Mouse (Mus musculus) frontal cortex, postnatal 36 days (tissue): ENCODE measurements around the gene Gm21083.
"Not testable (repeated sequence)": the region's sequence is repeated elsewhere in the genome, so short reads cannot be mapped to it uniquely, and the experiment has no call there.

Experiments used
- DNase-seq, 2 experiments: peaks; one replicate each; pipeline ENCODE4 v3.0.0; 2022; ENCODE audit warnings: low spot score in 2 of 2

The Gm21083 gene

GRCm38 (mm10) chr5:15577033-15577432 is at the start of gene Gm21083:
Gene Gm21083, plus strand, starts transcription at chr5:15577333.
- DNase-seq: not testable (repeated sequence)

GRCm38 (mm10) chr5:15529122-15529521 is 48.0 kb upstream of the Gm21083 start, which contains the start of gene Gm21190:
Gene Gm21190, minus strand, starts transcription at chr5:15529222.
- not testable (repeated sequence) for DNase-seq

GRCm38 (mm10) chr5:15548642-15549041 is 28.5 kb upstream of the Gm21083 start:
- not testable (repeated sequence) for DNase-seq

GRCm38 (mm10) chr5:15549134-15549533 is 28.0 kb upstream of the Gm21083 start:
- DNase-seq: not testable (repeated sequence)

- DNase-seq: not testable (repeated sequence)
These were observed 27.5 kb upstream of the Gm21083 start for GRCm38 (mm10) chr5:15549606-15550005.

- DNase-seq: not testable (repeated sequence)
These were observed 18.5 kb upstream of the Gm21083 start for GRCm38 (mm10) chr5:15558654-15559053.

GRCm38 (mm10) chr5:15561425-15562264 is 15.5 kb upstream of the Gm21083 start:
- DNase-seq: not testable (repeated sequence)

GRCm38 (mm10) chr5:15573735-15574134 is 3.4 kb upstream of the Gm21083 start:
- DNase-seq: not testable (repeated sequence)

- peak; percentile 9 to 11 for DNase-seq
These were observed 9.2 kb downstream of the Gm21083 start for GRCm38 (mm10) chr5:15586351-15586750.

GRCm38 (mm10) chr5:15588291-15588690 is 11.2 kb downstream of the Gm21083 start:
- DNase-seq: peak in 1 of 2 experiments; percentile 6

GRCm38 (mm10) chr5:15590635-15591034 is 13.5 kb downstream of the Gm21083 start:
- DNase-seq: not testable (repeated sequence)

- DNase-seq: not testable (repeated sequence)
These were observed 14.4 kb downstream of the Gm21083 start for GRCm38 (mm10) chr5:15591577-15591976.

GRCm38 (mm10) chr5:15598831-15599230 is 21.7 kb downstream of the Gm21083 start:
- DNase-seq: not testable (repeated sequence)

- peak in 1 of 2 experiments; percentile 24 for DNase-seq
These were observed 23.2 kb downstream of the Gm21083 start for GRCm38 (mm10) chr5:15600342-15600741.

- not testable (repeated sequence) for DNase-seq
These were observed 24.3 kb downstream of the Gm21083 start for GRCm38 (mm10) chr5:15601481-15601880.

GRCm38 (mm10) chr5:15601960-15602359 is 24.8 kb downstream of the Gm21083 start:
- not testable (repeated sequence) for DNase-seq

GRCm38 (mm10) chr5:15602424-15602947 is 25.4 kb downstream of the Gm21083 start:
- not testable (repeated sequence) for DNase-seq

GRCm38 (mm10) chr5:15603008-15603407 is 25.9 kb downstream of the Gm21083 start:
- DNase-seq: not testable (repeated sequence)

GRCm38 (mm10) chr5:15603585-15603984 is 26.5 kb downstream of the Gm21083 start:
- DNase-seq: not testable (repeated sequence)

GRCm38 (mm10) chr5:15606677-15607076 is 29.5 kb downstream of the Gm21083 start:
- DNase-seq: not testable (repeated sequence)

- DNase-seq: not testable (repeated sequence)
These were observed 33.6 kb downstream of the Gm21083 start for GRCm38 (mm10) chr5:15610695-15611094.

GRCm38 (mm10) chr5:15616195-15616594 is 39.1 kb downstream of the Gm21083 start:
- not testable (repeated sequence) for DNase-seq

- DNase-seq: not testable (repeated sequence)
These were observed 41.6 kb downstream of the Gm21083 start, which contains the start of gene Speer4d for GRCm38 (mm10) chr5:15618764-15619163. Gene Speer4d, plus strand, starts transcription at chr5:15619064.
